Mouse (Mus musculus) spleen, adult 2 months (tissue): ENCODE results near the gene Nupl1. TPM values are rescaled to one million over a fixed set of nuclear protein-coding genes. Genes with fewer than 3 reads are reported as not detected.

Experiments
- DNase-seq, 2 experiments: peaks; one replicate each; pipeline versions ENCODE4 v3.0.0 to v3.0.0-alpha.2; 2012 to 2021; ENCODE audit warnings: low spot score in 2 of 2, low read depth in 1 of 2
- H3K27ac ChIP-seq: fragments of 200-500 bp; 2 replicates; pipeline ENCODE4 v1.5.1; 2012; ENCODE audit warnings: low read length, inconsistent platforms; ENCODE audit not compliant: insufficient read depth
- H3K27me3 ChIP-seq: fragments of 200-500 bp; 2 replicates; pipeline ENCODE4 v1.6.1; 2012; ENCODE audit warnings: mild to moderate bottlenecking, moderate library complexity, low read length, inconsistent platforms; ENCODE audit not compliant: control insufficient read depth, insufficient read depth
- H3K36me3 ChIP-seq: fragments of 200-500 bp; 2 replicates; pipeline ENCODE4 v1.6.1; 2012; ENCODE audit warnings: mild to moderate bottlenecking, low read length, inconsistent platforms; ENCODE audit not compliant: control insufficient read depth, insufficient read depth
- H3K4me1 ChIP-seq: fragments of 200-500 bp; 2 replicates; pipeline ENCODE4 v1.6.1; 2011; ENCODE audit warnings: inconsistent platforms; ENCODE audit not compliant: control insufficient read depth, insufficient read depth, insufficient read length
- H3K4me3 ChIP-seq: fragments of 200-500 bp; 2 replicates; pipeline ENCODE4 v1.5.1; 2011; ENCODE audit warnings: mild to moderate bottlenecking, inconsistent platforms; ENCODE audit not compliant: insufficient read depth, insufficient read length; ENCODE audit errors: extremely low read depth
- CTCF ChIP-seq: fragments of 200-500 bp; IDR thresholded peaks from 2 replicates; pipeline ENCODE4 v1.5.1; 2011; ENCODE audit warnings: mild to moderate bottlenecking, inconsistent platforms; ENCODE audit not compliant: insufficient read depth, insufficient read length, insufficient replicate concordance; ENCODE audit errors: extremely low read depth
- POLR2A ChIP-seq: fragments of 200-500 bp; IDR thresholded peaks from 2 replicates; pipeline ENCODE4 v1.6.1; 2011; ENCODE audit warnings: low read depth, low read length, inconsistent platforms
- WGBS: fragments of 180-500 bp; shearing (Covaris S2); methylation state at CpG from one replicate; pipeline ENCODE4 v1.1.7; 2018; 5-methylcytosine and 5-hydroxymethylcytosine counted together
- polyA plus RNA-seq: library from polyadenylated mRNA; depleted of rRNA; stranded (reverse); fragments of >200 nt; gene quantifications from 2 replicates; pipeline ENCODE4 v1.2.3, GENCODE M21; 2012

Gene Nupl1
- polyA plus RNA-seq, 1 experiment: not detected

DNA sequence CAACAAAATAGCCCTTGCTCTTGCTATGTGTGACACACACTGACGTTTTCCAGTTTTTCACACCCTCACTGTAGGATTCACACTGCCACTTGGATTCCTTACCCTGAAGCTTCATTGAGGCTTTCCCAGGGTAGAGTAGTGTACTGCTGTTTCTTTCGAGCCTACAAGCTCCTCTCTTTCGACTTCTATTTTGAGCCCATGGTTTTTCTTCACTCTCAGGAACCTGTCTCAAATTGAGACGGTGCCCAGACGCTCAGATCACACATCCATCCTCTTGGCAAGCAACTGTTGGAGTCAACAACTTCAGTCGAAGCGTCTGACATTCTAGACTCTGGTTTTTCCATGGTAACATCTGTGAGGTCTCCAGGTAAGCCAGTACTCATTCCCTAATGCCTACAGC lies 54.3 kb downstream of the Nupl1 start, which contains the start of gene Atp8a2:
TSS of gene Atp8a2 (minus strand) at position 296 of the 400 bp plus-strand sequence.
- H3K4me1 ChIP-seq: no peaks in the 10 kb centered on the region
- H3K36me3 ChIP-seq: no peaks in the 10 kb centered on the region
- WGBS: 82% methylated on average over 7 of the region's 7 CpGs
- H3K4me3 ChIP-seq: no peak within 1 kb of the TSS
- no peaks in the 10 kb centered on the region for H3K27me3 ChIP-seq
- DNase-seq: no peak
- no peak within 1 kb of the TSS for H3K27ac ChIP-seq
- TF ChIP-seq CTCF (no peak), POLR2A (no peak)

DNA sequence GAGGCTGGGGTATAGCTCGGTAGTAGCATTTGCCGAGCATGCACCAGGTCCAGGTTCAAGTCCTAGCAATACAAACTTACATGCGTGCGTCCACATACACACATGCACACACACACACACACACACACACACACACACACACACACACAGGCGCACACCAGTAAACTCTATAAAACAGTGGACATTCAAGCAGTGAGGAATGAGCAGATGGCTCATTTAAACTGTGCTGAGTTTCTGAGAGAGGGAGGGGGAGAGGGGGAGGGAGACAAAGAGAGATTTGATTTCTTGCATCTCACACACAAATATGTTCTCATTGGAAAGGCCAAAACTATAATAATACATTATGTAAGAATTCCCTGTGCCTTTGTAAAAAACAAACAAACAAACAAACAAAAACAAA lies 55.2 kb downstream of the Nupl1 start:
- Histone ChIP-seq H3K36me3 (no peaks in the 10 kb centered on the region), H3K4me3 (no peak overlapping the region), H3K4me1 (no peaks in the 10 kb centered on the region), H3K27me3 (no peaks in the 10 kb centered on the region), H3K27ac (no peak overlapping the region)
- TF ChIP-seq CTCF (no peak), POLR2A (no peak)
- DNase-seq: no peak
- 92% methylated on average over 5 of the region's 5 CpGs for WGBS

DNA sequence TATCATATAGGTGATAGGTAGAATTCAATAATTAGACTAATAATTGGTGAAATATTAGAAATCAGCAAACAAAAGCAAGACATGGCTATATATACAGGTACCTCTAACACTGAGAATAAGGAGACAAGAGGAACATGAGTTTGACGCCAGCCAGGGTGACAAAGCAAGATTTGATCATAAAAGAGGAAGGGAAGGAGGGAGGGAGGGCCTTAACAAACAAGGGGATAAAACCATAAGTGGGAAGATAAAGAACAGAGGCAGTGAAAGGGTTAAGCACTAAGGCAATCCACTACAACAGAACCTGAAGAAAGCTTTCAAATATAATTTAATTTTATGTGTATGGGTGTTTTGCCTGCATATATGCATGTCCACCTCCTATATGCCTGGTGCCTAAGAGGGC lies 56.6 kb downstream of the Nupl1 start:
- WGBS: 56% methylated on average over 1 of the region's 1 CpGs
- Histone ChIP-seq H3K36me3 (no peaks in the 10 kb centered on the region), H3K4me3 (no peak overlapping the region), H3K27ac (no peak overlapping the region), H3K27me3 (no peaks in the 10 kb centered on the region), H3K4me1 (no peaks in the 10 kb centered on the region)
- TF ChIP-seq CTCF: no peak
- no peak for TF ChIP-seq POLR2A
- no peak for DNase-seq

DNA sequence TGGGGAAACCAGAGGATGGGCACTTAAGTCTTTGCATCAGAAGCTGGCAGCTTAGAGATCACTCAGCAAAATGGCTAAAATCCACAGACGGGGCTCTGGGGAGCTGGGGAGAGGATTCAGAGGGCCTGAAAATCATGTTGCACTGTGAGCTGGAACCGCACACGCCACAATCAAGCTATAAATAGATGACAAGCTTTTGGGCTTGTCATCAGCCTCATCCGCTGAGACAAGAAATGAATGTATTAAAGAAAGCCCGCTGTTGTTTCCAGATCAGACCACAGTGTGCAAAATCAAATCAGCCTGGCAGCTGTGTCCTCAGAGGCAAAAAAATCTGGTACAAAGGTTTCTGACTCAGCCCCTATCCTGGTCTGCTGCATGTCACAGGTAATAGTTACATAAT lies 61.5 kb downstream of the Nupl1 start:
- H3K4me1 ChIP-seq: no peaks in the 10 kb centered on the region
- no peaks in the 10 kb centered on the region for H3K27me3 ChIP-seq
- no peak overlapping the region for H3K27ac ChIP-seq
- WGBS: 60% methylated on average over 5 of the region's 5 CpGs
- no peaks in the 10 kb centered on the region for H3K36me3 ChIP-seq
- no peak overlapping the region for H3K4me3 ChIP-seq
- no peak for DNase-seq
- TF ChIP-seq CTCF (no peak), POLR2A (no peak)

DNA sequence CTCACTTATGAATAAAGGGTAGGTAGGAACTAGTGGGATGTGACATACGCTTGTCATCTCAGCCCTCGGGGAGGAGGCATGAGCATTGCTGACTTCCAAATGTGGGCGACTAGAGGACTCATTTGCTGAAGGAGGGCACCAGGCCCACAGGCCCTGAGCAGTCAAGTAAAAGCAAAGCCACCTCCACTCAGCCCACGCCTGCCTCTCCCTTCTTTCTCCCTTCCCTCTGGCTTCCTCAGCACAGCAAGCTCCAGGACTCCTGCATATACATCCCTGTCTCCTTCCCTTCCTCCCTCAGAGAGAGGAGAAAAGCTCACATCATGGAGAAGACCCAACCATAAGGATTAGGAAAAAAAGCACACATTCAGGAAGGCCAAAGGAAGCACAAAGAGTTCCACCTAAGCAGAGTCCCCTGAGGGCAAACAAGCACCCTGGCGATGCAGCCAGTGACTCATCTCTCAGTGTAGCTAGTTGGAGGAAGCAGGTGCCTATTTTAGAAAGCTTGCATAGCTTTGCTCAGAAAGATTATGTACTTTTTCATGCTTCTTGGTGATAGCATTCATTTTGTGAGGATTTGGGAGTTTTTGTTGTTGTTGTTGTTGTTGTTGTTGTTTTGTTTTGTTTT lies 62.9 kb downstream of the Nupl1 start:
- TF ChIP-seq POLR2A (no peak), CTCF (no peak)
- Histone ChIP-seq H3K36me3 (no peaks in the 10 kb centered on the region), H3K27me3 (no peaks in the 10 kb centered on the region), H3K4me1 (no peaks in the 10 kb centered on the region), H3K27ac (no peak overlapping the region), H3K4me3 (no peak overlapping the region)
- no peak for DNase-seq
- WGBS: 80% methylated on average over 5 of the region's 5 CpGs

DNA sequence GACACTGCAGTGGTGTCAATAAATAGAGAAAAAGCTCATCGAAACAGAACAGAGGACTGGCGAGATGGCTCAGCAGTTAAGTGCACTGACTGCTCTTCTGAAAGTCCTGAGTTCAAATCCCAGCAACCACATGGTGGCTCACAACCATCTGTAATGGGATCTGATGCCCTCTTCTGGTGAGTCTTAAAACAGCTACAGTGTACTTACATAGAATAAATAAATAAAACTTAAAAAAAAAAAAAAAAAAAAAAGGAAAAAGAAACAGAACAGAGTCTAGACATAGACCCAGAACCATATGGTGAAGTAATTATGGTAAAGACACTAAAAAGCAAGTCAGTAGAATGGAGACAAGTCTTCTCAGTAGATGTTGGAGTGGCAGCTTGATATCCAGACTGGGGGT lies 69.9 kb downstream of the Nupl1 start:
- DNase-seq: no peak
- TF ChIP-seq POLR2A: no peak
- TF ChIP-seq CTCF: no peak
- Histone ChIP-seq H3K27ac (no peak overlapping the region), H3K4me1 (peaks cover 4% of the 10 kb centered on the region; the same call in 1 of the 2 replicates), H3K4me3 (no peak overlapping the region), H3K27me3 (peaks cover 9% of the 10 kb centered on the region), H3K36me3 (no peaks in the 10 kb centered on the region)
- 90% methylated on average over 2 of the region's 2 CpGs for WGBS

DNA sequence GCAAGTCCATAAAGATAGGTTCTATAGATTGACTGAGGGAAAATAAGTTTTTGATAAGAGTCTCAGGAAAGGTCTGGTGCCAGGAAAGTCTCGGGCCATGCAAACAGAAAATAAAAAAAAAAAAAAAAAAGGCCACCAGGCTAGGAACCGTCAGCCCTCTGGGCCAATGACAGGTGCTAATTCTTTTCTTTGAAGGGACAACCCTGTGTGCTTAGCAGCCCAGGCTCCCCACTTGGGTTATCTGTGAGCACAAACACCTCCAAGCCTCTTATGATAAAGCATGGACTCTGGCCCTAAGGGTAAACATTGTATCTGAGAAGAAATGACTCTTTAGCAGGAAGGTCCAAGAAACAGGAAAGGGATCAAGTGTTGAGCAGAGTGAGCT lies 72.7 kb downstream of the Nupl1 start:
- TF ChIP-seq CTCF (no peak), POLR2A (no peak)
- no peaks in the 10 kb centered on the region for H3K36me3 ChIP-seq
- H3K4me1 ChIP-seq: peaks cover 4% of the 10 kb centered on the region; the same call in 1 of the 2 replicates
- DNase-seq: no peak
- 32% methylated on average over 2 of the region's 2 CpGs for WGBS
- no peak overlapping the region for H3K4me3 ChIP-seq
- H3K27ac ChIP-seq: no peak overlapping the region
- peaks cover 11% of the 10 kb centered on the region for H3K27me3 ChIP-seq
